Mouse (Mus musculus): ENCODE data around the gene Slc44a5.

The Slc44a5 gene

DNA sequence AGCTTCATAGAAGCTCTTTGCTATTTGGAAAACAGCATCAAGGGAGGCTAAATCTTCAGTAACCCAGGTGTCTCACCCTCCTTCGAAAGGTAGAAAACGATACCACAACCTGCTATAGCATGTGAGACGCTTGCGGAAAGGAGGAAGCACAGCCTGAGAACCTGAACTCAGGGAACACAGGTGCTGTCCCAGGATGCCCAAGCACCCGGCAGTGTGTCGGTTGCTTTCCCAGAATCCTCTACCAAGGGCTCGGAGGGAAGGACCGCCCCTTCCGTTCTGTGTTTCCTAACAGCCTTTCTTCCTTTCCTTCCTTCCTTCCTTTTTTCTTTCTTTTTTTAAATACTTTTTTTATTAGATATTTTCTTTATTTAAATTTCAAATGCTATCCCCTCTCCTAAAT is 326.8 kb downstream of the Slc44a5 start:
- no peak for DNase-seq (ENCODE audit: low spot score)

DNA sequence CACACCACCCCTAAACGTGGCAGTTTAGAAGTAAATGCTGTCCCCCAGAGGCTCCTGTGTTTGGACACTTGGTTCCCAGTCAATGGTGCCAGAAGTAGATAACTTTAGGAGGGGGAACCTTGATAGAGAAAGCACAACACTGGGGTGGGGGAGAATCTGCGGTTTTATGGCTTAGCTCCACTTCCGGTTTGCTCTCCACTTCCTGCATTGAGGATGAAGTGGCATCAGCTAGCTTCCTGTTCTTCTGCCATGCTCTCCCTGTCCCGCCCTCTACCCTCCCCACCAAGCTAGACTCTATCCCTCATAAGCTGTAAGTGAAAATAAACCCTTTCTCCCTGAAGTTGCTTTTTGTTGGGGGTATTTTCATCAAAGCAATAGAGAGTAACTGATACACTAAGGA is 327.9 kb downstream of the Slc44a5 start:
- no peak for DNase-seq (ENCODE audit: low spot score)

- DNase-seq (ENCODE audit: low spot score) = no peak
Observed at GRCm38 (mm10) chr3:154305163-154305884, 332.1 kb downstream of the Slc44a5 start.

GRCm38 (mm10) chr3:154317651-154318248 is 344.5 kb downstream of the Slc44a5 start:
- DNase-seq (ENCODE audit: low spot score) = no peak
